Mouse (Mus musculus): ENCODE data around the gene Ephb1.

DNA sequence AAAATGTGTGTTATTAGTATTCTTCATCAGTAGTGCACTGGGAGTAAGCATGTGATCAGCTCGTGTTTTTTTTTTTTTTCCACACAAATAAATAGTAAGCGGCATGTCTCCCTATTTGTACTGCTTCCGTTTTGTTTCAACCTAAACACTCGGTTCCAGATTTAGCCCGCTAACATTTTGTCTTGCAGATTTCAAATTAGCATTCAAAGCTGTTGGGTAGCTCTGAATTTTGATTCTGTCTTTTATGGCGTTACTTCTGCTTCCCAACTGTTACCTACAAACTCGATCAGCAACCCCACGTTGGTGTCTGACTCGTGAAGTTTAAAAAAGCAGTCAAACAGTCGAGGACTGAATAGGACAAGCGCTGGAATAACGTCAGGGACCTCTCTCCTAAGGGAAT lies 363.7 kb downstream of the Ephb1 start:
- TF ChIP-seq CTCF (IDR thresholded peaks at IDR 0.05; ENCODE audit: low read depth, low read length) (no peak), POLR2A (IDR thresholded peaks at IDR 0.05; ENCODE audit: borderline replicate concordance, low read depth, low read length) (no peak)

Data from bone marrow macrophage, adult 2 months (primary cell).